Mouse (Mus musculus): ENCODE data around the gene Celsr2. TPM values are rescaled to one million over a fixed set of nuclear protein-coding genes. Genes with fewer than 3 reads are reported as not detected.

Celsr2 gene
- polyA plus RNA-seq, 1 experiment from 2014 or later = 38.4 TPM

- no peak overlapping the region for H3K4me2 ChIP-seq (ENCODE audit: low read length)
- ATAC-seq (no peak), DNase-seq (ENCODE audit: low spot score) (peak; percentile 35)
- WGBS = 66% methylated on average over 7 of the region's 7 CpGs
- no peaks in the 10 kb centered on the region for H3K27me3 ChIP-seq (replicated peaks; ENCODE audit: control insufficient read depth, insufficient read depth, low read length)
- H3K36me3 ChIP-seq (ENCODE audit: control insufficient read depth, insufficient read depth, low read length) = peaks cover 47% of the 10 kb centered on the region
- no peak overlapping the region for H3K27ac ChIP-seq (ENCODE audit: low read depth, low read length)
- no peak overlapping the region for H3K4me3 ChIP-seq (ENCODE audit: low read depth, low read length)
- peaks cover 39% of the 10 kb centered on the region for H3K4me1 ChIP-seq (ENCODE audit: control insufficient read depth, insufficient read depth, low read length)
- H3K9me3 ChIP-seq (replicated peaks; ENCODE audit: control insufficient read depth, low read length) = no peaks in the 10 kb centered on the region
- no peak overlapping the region for H3K9ac ChIP-seq (ENCODE audit: low read length)
Measured at GRCm38 (mm10) chr3:108436380-108436714, 21.0 kb upstream of the Celsr2 start.

- no peaks in the 10 kb centered on the region for H3K27me3 ChIP-seq (replicated peaks; ENCODE audit: control insufficient read depth, insufficient read depth, low read length)
- H3K36me3 ChIP-seq (ENCODE audit: control insufficient read depth, insufficient read depth, low read length) = peaks cover 50% of the 10 kb centered on the region
- DNase-seq (ENCODE audit: low spot score) (no peak), ATAC-seq (no peak)
- H3K9ac ChIP-seq (ENCODE audit: low read length) = peak overlapping the region; percentile 49; the same call in 1 of the 2 replicates
- peak overlapping the region; percentile 96; the same call in 1 of the 2 replicates for H3K27ac ChIP-seq (ENCODE audit: low read depth, low read length)
- no peak overlapping the region for H3K4me2 ChIP-seq (ENCODE audit: low read length)
- H3K4me1 ChIP-seq (ENCODE audit: control insufficient read depth, insufficient read depth, low read length) = peaks cover 37% of the 10 kb centered on the region
- H3K4me3 ChIP-seq (ENCODE audit: low read depth, low read length) = no peak overlapping the region
- H3K9me3 ChIP-seq (replicated peaks; ENCODE audit: control insufficient read depth, low read length) = no peaks in the 10 kb centered on the region
- WGBS = 77% methylated on average over 17 of the region's 17 CpGs
Measured at GRCm38 (mm10) chr3:108435701-108436379, 20.5 kb upstream of the Celsr2 start.

GRCm38 (mm10) chr3:108433881-108434495 is 18.6 kb upstream of the Celsr2 start:
- H3K4me3 ChIP-seq (ENCODE audit: low read depth, low read length) = no peak overlapping the region
- H3K27me3 ChIP-seq (replicated peaks; ENCODE audit: control insufficient read depth, insufficient read depth, low read length) = no peaks in the 10 kb centered on the region
- H3K27ac ChIP-seq (ENCODE audit: low read depth, low read length) = peak overlapping the region; percentile 96
- peak overlapping the region; percentile 49 for H3K9ac ChIP-seq (ENCODE audit: low read length)
- DNase-seq (ENCODE audit: low spot score) (no peak), ATAC-seq (peak; percentile 76)
- H3K9me3 ChIP-seq (replicated peaks; ENCODE audit: control insufficient read depth, low read length) = no peaks in the 10 kb centered on the region
- H3K36me3 ChIP-seq (ENCODE audit: control insufficient read depth, insufficient read depth, low read length) = peaks cover 65% of the 10 kb centered on the region
- WGBS = 9% methylated on average over 19 of the region's 19 CpGs
- peak overlapping the region; percentile 38 for H3K4me2 ChIP-seq (ENCODE audit: low read length)
- H3K4me1 ChIP-seq (ENCODE audit: control insufficient read depth, insufficient read depth, low read length) = peaks cover 37% of the 10 kb centered on the region

GRCm38 (mm10) chr3:108433188-108433880 is 18.0 kb upstream of the Celsr2 start:
- DNase-seq (ENCODE audit: low spot score) = peak; percentile 93
- H3K4me1 ChIP-seq (ENCODE audit: control insufficient read depth, insufficient read depth, low read length) = peaks cover 37% of the 10 kb centered on the region
- peak overlapping the region; percentile 38 for H3K4me2 ChIP-seq (ENCODE audit: low read length)
- peak overlapping the region; percentile 96 for H3K27ac ChIP-seq (ENCODE audit: low read depth, low read length)
- 3% methylated on average over 18 of the region's 18 CpGs for WGBS
- H3K9ac ChIP-seq (ENCODE audit: low read length) = peak overlapping the region; percentile 49
- no peaks in the 10 kb centered on the region for H3K9me3 ChIP-seq (replicated peaks; ENCODE audit: control insufficient read depth, low read length)
- no peak overlapping the region for H3K4me3 ChIP-seq (ENCODE audit: low read depth, low read length)
- H3K36me3 ChIP-seq (ENCODE audit: control insufficient read depth, insufficient read depth, low read length) = peaks cover 71% of the 10 kb centered on the region
- ATAC-seq = peak; percentile 86
- no peaks in the 10 kb centered on the region for H3K27me3 ChIP-seq (replicated peaks; ENCODE audit: control insufficient read depth, insufficient read depth, low read length)

GRCm38 (mm10) chr3:108432542-108433187 is 17.3 kb upstream of the Celsr2 start:
- peak; percentile 92 for DNase-seq (ENCODE audit: low spot score)
- Histone ChIP-seq H3K9ac (ENCODE audit: low read length) (peak overlapping the region; percentile 49; the same call in 1 of the 2 replicates), H3K4me3 (ENCODE audit: low read depth, low read length) (no peak overlapping the region), H3K27ac (ENCODE audit: low read depth, low read length) (peak overlapping the region; percentile 96), H3K4me1 (ENCODE audit: control insufficient read depth, insufficient read depth, low read length) (peaks cover 37% of the 10 kb centered on the region), H3K4me2 (ENCODE audit: low read length) (peak overlapping the region; percentile 38), H3K9me3 (replicated peaks; ENCODE audit: control insufficient read depth, low read length) (no peaks in the 10 kb centered on the region), H3K36me3 (ENCODE audit: control insufficient read depth, insufficient read depth, low read length) (peaks cover 78% of the 10 kb centered on the region), H3K27me3 (replicated peaks; ENCODE audit: control insufficient read depth, insufficient read depth, low read length) (no peaks in the 10 kb centered on the region)
- 5% methylated on average over 13 of the region's 13 CpGs for WGBS
- peak; percentile 85 for ATAC-seq

- Histone ChIP-seq H3K4me3 (ENCODE audit: low read depth, low read length) (no peak overlapping the region), H3K27me3 (replicated peaks; ENCODE audit: control insufficient read depth, insufficient read depth, low read length) (no peaks in the 10 kb centered on the region), H3K9me3 (replicated peaks; ENCODE audit: control insufficient read depth, low read length) (no peaks in the 10 kb centered on the region), H3K4me2 (ENCODE audit: low read length) (no peak overlapping the region), H3K4me1 (ENCODE audit: control insufficient read depth, insufficient read depth, low read length) (peaks cover 24% of the 10 kb centered on the region), H3K9ac (ENCODE audit: low read length) (no peak overlapping the region), H3K27ac (ENCODE audit: low read depth, low read length) (no peak overlapping the region), H3K36me3 (ENCODE audit: control insufficient read depth, insufficient read depth, low read length) (peaks cover 52% of the 10 kb centered on the region)
- ATAC-seq (no peak), DNase-seq (ENCODE audit: low spot score) (no peak)
- 73% methylated on average over 6 of the region's 6 CpGs for WGBS
Measured at GRCm38 (mm10) chr3:108425624-108426018, 10.3 kb upstream of the Celsr2 start.

- Histone ChIP-seq H3K4me1 (ENCODE audit: control insufficient read depth, insufficient read depth, low read length) (peaks cover 24% of the 10 kb centered on the region), H3K27me3 (replicated peaks; ENCODE audit: control insufficient read depth, insufficient read depth, low read length) (no peaks in the 10 kb centered on the region), H3K27ac (ENCODE audit: low read depth, low read length) (peak overlapping the region; percentile 65; the same call in 1 of the 2 replicates), H3K9ac (ENCODE audit: low read length) (no peak overlapping the region), H3K36me3 (ENCODE audit: control insufficient read depth, insufficient read depth, low read length) (peaks cover 48% of the 10 kb centered on the region), H3K4me3 (ENCODE audit: low read depth, low read length) (no peak overlapping the region), H3K9me3 (replicated peaks; ENCODE audit: control insufficient read depth, low read length) (no peaks in the 10 kb centered on the region), H3K4me2 (ENCODE audit: low read length) (no peak overlapping the region)
- WGBS = 58% methylated on average over 7 of the region's 7 CpGs
- ATAC-seq (no peak), DNase-seq (ENCODE audit: low spot score) (no peak)
Measured at GRCm38 (mm10) chr3:108424944-108425623, 9.7 kb upstream of the Celsr2 start.

Data from forebrain, embryonic 14.5 days (tissue).